ENCODE assay signal across 17 mouse cellular contexts in genomic region chr5:99375725-99376124, GRCm38 (mm10).
DNase-seq lines count a peak whose midpoint lies in the region; ATAC-seq and TF ChIP-seq lines count a peak whose summit lies in the region.
"Had no signal": no experiment of that assay in that cellular context is flagged by ENCODE, and none has a peak within 500 bp of the region (broad histone marks: within the 10 kb centered on the region; RNA-seq: fewer than 3 reads in every experiment).

No protein-coding gene starts in this region.

- H3K36me3 ChIP-seq in heart, embryonic 10.5 days: no peaks in the 10 kb centered on the region
- H3K36me3 ChIP-seq in spleen, adult 2 months (ENCODE audit: control insufficient read depth, insufficient read depth, low read length): no peaks in the 10 kb centered on the region
- H3K36me3 ChIP-seq in liver, embryonic 14.5 days (replicated peaks; ENCODE audit: control insufficient read depth, insufficient read depth, low read depth): no peaks in the 10 kb centered on the region
- H3K36me3 ChIP-seq: kidney, embryonic 15.5 days; liver, embryonic 13.5 days had no signal

- 0 out of 2 replicates have a peak overlapping the region, but pooled peaks have one; percentile 52 for H3K27ac ChIP-seq in heart, embryonic 10.5 days
- peak overlapping the region; percentile 47; the same call in 1 of the 2 replicates for H3K27ac ChIP-seq in spleen, adult 2 months (ENCODE audit: insufficient read depth, low read length)
- H3K27ac ChIP-seq in liver, embryonic 14.5 days: no peak overlapping the region
- H3K27ac ChIP-seq: gastrocnemius, adult 2 months; kidney, embryonic 15.5 days; liver, embryonic 13.5 days had no signal

- H3K9me3 ChIP-seq in heart, embryonic 10.5 days: no peaks in the 10 kb centered on the region
- H3K9me3 ChIP-seq in liver, embryonic 14.5 days (ENCODE audit: control insufficient read depth, low read length): no peaks in the 10 kb centered on the region
- H3K9me3 ChIP-seq: kidney, embryonic 15.5 days; liver, embryonic 13.5 days had no signal

- no peak for TF ChIP-seq CTCF in spleen, adult 2 months (IDR thresholded peaks at IDR 0.05; ENCODE audit: extremely low read depth, insufficient read depth, insufficient read length, insufficient replicate concordance)
- no peak for TF ChIP-seq CTCF in liver, embryonic 14.5 days (IDR thresholded peaks at IDR 0.05; ENCODE audit: low read depth)

- TF ChIP-seq EP300 in liver, embryonic 14.5 days (IDR thresholded peaks at IDR 0.05; ENCODE audit: low read depth): no peak

- intact Hi-C loops in heart, postnatal 25 days (cut with DNase I): no loop called here

- H3K27me3 ChIP-seq in heart, embryonic 10.5 days (ENCODE audit: insufficient read depth, poor library complexity, severe bottlenecking): no peaks in the 10 kb centered on the region
- no peaks in the 10 kb centered on the region for H3K27me3 ChIP-seq in spleen, adult 2 months (ENCODE audit: control insufficient read depth, insufficient read depth, low read length)
- no peaks in the 10 kb centered on the region for H3K27me3 ChIP-seq in liver, embryonic 14.5 days (ENCODE audit: control insufficient read depth, insufficient read depth, low read length)
- H3K27me3 ChIP-seq: liver, embryonic 13.5 days had no signal

- no peak overlapping the region for H3K4me2 ChIP-seq in liver, embryonic 14.5 days (ENCODE audit: low read depth)
- H3K4me2 ChIP-seq: kidney, embryonic 15.5 days; liver, embryonic 13.5 days had no signal

- H3K4me1 ChIP-seq in heart, embryonic 10.5 days: peaks cover 37% of the 10 kb centered on the region
- peaks cover 12% of the 10 kb centered on the region; the same call in 1 of the 2 replicates for H3K4me1 ChIP-seq in spleen, adult 2 months (ENCODE audit: control insufficient read depth, insufficient read depth, insufficient read length)
- peaks cover 12 to 17% of the 10 kb centered on the region in 2 experiments for H3K4me1 ChIP-seq in liver, embryonic 14.5 days (replicated peaks; ENCODE audit: control insufficient read depth in 2 of 2, insufficient read depth in 2 of 2, low read length in 1 of 2)

- WGBS in heart, embryonic 10.5 days: 46% methylated on average over 7 of the region's 7 CpGs
- 24% methylated on average over 7 of the region's 7 CpGs for WGBS in spleen, adult 2 months
- 20% methylated on average over 7 of the region's 7 CpGs for WGBS in liver, embryonic 14.5 days (ENCODE audit: insufficient replicate concordance)

- no peak overlapping the region for H3K4me3 ChIP-seq in heart, embryonic 10.5 days
- H3K4me3 ChIP-seq in spleen, adult 2 months (ENCODE audit: extremely low read depth, insufficient read depth, insufficient read length): no peak overlapping the region
- H3K4me3 ChIP-seq in liver, embryonic 14.5 days (ENCODE audit: insufficient read depth in 1 of 2, low read depth in 2 of 2, low read length in 2 of 2): no peak overlapping the region
- H3K4me3 ChIP-seq: erythroblast, embryonic 14.5 days; gastrocnemius, adult 2 months; kidney, embryonic 15.5 days; liver, embryonic 13.5 days had no signal

- no peak overlapping the region for H3K9ac ChIP-seq in liver, embryonic 14.5 days (replicated peaks)
- H3K9ac ChIP-seq: kidney, embryonic 15.5 days; liver, embryonic 13.5 days had no signal

- no peak for TF ChIP-seq POLR2A in spleen, adult 2 months (IDR thresholded peaks at IDR 0.05; ENCODE audit: low read depth, low read length)

- ATAC-seq in liver, embryonic 14.5 days (ENCODE audit: insufficient read depth): 0 out of 2 replicates have a peak, but pooled peaks have one; percentile 33
- ATAC-seq: activated CD4-positive, CD25-positive, alpha-beta regulatory T cell, adult 4 months; forebrain, embryonic 16.5 days; midbrain, embryonic 16.5 days had no signal

- DNase-seq in heart, embryonic 10.5 days (ENCODE audit: low spot score): no peak
- no peak for DNase-seq in heart, postnatal 25 days (ENCODE audit: low spot score)
- no peak for DNase-seq in spleen, adult 2 months (ENCODE audit: low read depth in 1 of 2, low spot score in 2 of 2)
- DNase-seq in spleen, adult 18-20 months: no peak
- DNase-seq in liver, embryonic 14.5 days (ENCODE audit: low read depth in 3 of 3, low spot score in 3 of 3): no peak
- no peak for DNase-seq in MN1 (ENCODE audit: low spot score)
- DNase-seq in layer of hippocampus, postnatal 25 days (ENCODE audit: extremely low spot score in 1 of 2, low spot score in 1 of 2): no peak
- DNase-seq in frontal cortex, postnatal 14 days (ENCODE audit: low spot score in 2 of 2): no peak
- DNase-seq: adrenal gland, postnatal 25 days; cerebellum, adult 9-11 months; gastrocnemius, adult 2 months; liver, embryonic 13.5 days had no signal
